Mouse (Mus musculus): ENCODE measurements at regions not wholly inside any gene's neighbourhood (a gene's known extent, or its start where the extent isn't known, plus 50 kb on each side); places are given as distances from the start of the nearest gene placed in this dataset.
A peak's percentile ranks its signal among the peaks of the same experiment; 100 is the strongest.

DNA sequence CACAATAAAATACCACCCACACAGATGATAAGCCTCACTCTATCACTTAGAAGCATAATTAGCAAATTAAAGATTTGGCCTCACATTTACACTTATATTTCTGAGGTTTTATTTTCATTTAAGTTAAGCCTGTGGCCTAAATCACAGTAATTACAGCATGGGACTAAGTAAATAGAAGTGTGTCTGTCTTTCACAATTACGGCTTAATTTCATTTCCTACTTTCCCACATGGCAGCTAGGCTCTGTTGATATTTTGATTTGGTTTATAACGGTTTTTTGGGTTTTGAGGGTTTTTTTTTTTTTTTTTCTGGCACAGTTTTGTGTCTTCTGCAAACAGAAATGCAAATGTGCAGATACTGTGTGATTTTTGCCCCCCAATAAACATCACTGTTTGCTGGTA is 222.1 kb upstream of the Tbl1xr1 start:
- 69% methylated on average over 2 of the region's 2 CpGs for WGBS
- H3K9me3 ChIP-seq (ENCODE audit: control insufficient read depth, low read length), result no peaks in the 10 kb centered on the region

DNA sequence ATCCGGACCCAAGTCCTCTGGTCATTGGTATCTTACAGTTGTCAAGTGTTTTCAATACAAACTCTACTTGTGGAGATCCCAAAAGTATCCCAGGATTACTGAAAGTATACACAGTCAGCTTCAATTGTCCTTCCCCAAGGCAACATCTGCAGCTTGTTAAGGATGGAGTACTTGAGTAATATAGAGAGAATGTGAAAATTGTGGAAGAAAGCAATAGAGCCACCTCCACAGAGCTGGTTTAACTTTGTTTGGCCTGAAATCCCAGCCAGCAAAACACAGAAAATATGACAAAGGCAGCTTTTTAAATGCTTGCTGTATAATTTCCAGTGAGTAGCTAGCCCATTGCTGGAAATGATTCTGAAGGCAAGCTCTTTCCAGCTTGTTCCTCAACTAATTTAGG is 217.0 kb upstream of the Tbl1xr1 start:
- H3K9ac ChIP-seq (ENCODE audit: low read length), result no peak overlapping the region
- no peaks in the 10 kb centered on the region for H3K36me3 ChIP-seq (ENCODE audit: control insufficient read depth, insufficient read depth, low read length)
- 92% methylated on average over 1 of the region's 1 CpGs for WGBS
- no peak for ATAC-seq (ENCODE audit: low FRiP score)
- no peak overlapping the region for H3K4me2 ChIP-seq
- no peaks in the 10 kb centered on the region for H3K9me3 ChIP-seq (ENCODE audit: control insufficient read depth, low read length)
- no peak for DNase-seq (ENCODE audit: low spot score, missing footprints)
- no peak overlapping the region for H3K27ac ChIP-seq (ENCODE audit: low read depth, low read length)
- H3K4me1 ChIP-seq (ENCODE audit: control insufficient read depth, insufficient read depth, low read length), result no peaks in the 10 kb centered on the region
- H3K27me3 ChIP-seq (ENCODE audit: control insufficient read depth, insufficient read depth, low read length), result no peaks in the 10 kb centered on the region
- no peak overlapping the region for H3K4me3 ChIP-seq (ENCODE audit: low read depth, low read length)

More for the DNA sequence above, 222.1 kb upstream of the Tbl1xr1 start:
- Histone ChIP-seq H3K27me3 (ENCODE audit: control insufficient read depth, insufficient read depth, low read length) (no peaks in the 10 kb centered on the region), H3K4me3 (ENCODE audit: low read depth, low read length) (no peak overlapping the region), H3K36me3 (ENCODE audit: control insufficient read depth, insufficient read depth, low read length) (no peaks in the 10 kb centered on the region), H3K27ac (ENCODE audit: low read depth, low read length) (no peak overlapping the region), H3K9ac (ENCODE audit: low read length) (no peak overlapping the region), H3K4me1 (ENCODE audit: control insufficient read depth, insufficient read depth, low read length) (no peaks in the 10 kb centered on the region), H3K4me2 (no peak overlapping the region)
- DNase-seq (ENCODE audit: low spot score, missing footprints), result no peak
- no peak for ATAC-seq (ENCODE audit: low FRiP score)

DNA sequence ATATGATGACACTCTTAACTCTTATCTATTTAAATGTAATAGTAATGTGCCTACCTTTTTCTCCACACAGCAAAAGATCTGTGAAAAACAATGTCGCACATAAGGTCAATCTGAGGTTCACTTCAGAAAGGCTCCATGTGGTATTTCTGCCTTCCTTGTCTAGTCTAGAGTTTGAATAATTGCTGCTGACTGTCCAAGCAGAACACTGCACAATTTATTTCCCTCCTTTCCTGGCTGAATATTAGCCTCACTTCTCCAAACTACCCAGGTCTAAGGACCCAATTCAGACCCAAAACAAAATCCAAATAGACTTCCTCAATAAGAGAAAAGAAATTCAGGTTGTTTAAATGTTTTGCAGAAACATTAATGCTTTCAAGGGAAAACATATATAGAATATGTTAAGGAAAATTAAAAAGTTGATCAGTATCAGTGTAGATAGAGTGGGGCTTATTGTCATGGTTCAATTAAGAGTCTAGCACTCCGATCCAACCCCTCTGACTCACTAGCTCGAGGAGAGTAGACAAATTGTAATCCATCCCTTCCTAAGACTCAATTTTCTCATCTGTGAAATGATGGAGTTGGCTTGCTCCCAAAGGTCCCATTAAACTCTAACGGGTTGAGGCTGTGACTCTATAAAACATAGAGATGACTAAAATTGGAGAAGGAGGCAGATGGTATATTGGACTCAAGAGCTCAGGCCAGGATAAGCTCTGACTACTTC is 215.4 kb upstream of the Tbl1xr1 start:
- Histone ChIP-seq H3K27me3 (ENCODE audit: control insufficient read depth, insufficient read depth, low read length) (no peaks in the 10 kb centered on the region), H3K27ac (ENCODE audit: low read depth, low read length) (no peak overlapping the region), H3K9me3 (ENCODE audit: control insufficient read depth, low read length) (no peaks in the 10 kb centered on the region), H3K4me3 (ENCODE audit: low read depth, low read length) (no peak overlapping the region), H3K4me1 (ENCODE audit: control insufficient read depth, insufficient read depth, low read length) (no peaks in the 10 kb centered on the region), H3K36me3 (ENCODE audit: control insufficient read depth, insufficient read depth, low read length) (no peaks in the 10 kb centered on the region), H3K9ac (ENCODE audit: low read length) (no peak overlapping the region), H3K4me2 (no peak overlapping the region)
- no peak for ATAC-seq (ENCODE audit: low FRiP score)
- DNase-seq (ENCODE audit: low spot score, missing footprints), result no peak
- WGBS, result 89% methylated on average over 4 of the region's 4 CpGs

GRCm38 (mm10) chr3:21861636-21861970 is 214.8 kb upstream of the Tbl1xr1 start:
- Histone ChIP-seq H3K9ac (ENCODE audit: low read length) (no peak overlapping the region), H3K36me3 (ENCODE audit: control insufficient read depth, insufficient read depth, low read length) (no peaks in the 10 kb centered on the region), H3K27me3 (ENCODE audit: control insufficient read depth, insufficient read depth, low read length) (no peaks in the 10 kb centered on the region), H3K4me1 (ENCODE audit: control insufficient read depth, insufficient read depth, low read length) (no peaks in the 10 kb centered on the region), H3K27ac (ENCODE audit: low read depth, low read length) (no peak overlapping the region), H3K4me2 (no peak overlapping the region), H3K9me3 (ENCODE audit: control insufficient read depth, low read length) (no peaks in the 10 kb centered on the region), H3K4me3 (ENCODE audit: low read depth, low read length) (no peak overlapping the region)
- no peak for DNase-seq (ENCODE audit: low spot score, missing footprints)
- ATAC-seq (ENCODE audit: low FRiP score), result no peak
- WGBS, result 90% methylated on average over 4 of the region's 4 CpGs

GRCm38 (mm10) chr3:21864391-21864790 is 212.1 kb upstream of the Tbl1xr1 start:
- Histone ChIP-seq H3K4me3 (ENCODE audit: low read depth, low read length) (no peak overlapping the region), H3K27ac (ENCODE audit: low read depth, low read length) (no peak overlapping the region), H3K27me3 (ENCODE audit: control insufficient read depth, insufficient read depth, low read length) (no peaks in the 10 kb centered on the region), H3K36me3 (ENCODE audit: control insufficient read depth, insufficient read depth, low read length) (no peaks in the 10 kb centered on the region), H3K9ac (ENCODE audit: low read length) (no peak overlapping the region), H3K9me3 (ENCODE audit: control insufficient read depth, low read length) (no peaks in the 10 kb centered on the region), H3K4me1 (ENCODE audit: control insufficient read depth, insufficient read depth, low read length) (no peaks in the 10 kb centered on the region), H3K4me2 (no peak overlapping the region)
- DNase-seq (ENCODE audit: low spot score, missing footprints), result no peak
- ATAC-seq (ENCODE audit: low FRiP score), result no peak
- 48% methylated on average over 5 of the region's 5 CpGs for WGBS

DNA sequence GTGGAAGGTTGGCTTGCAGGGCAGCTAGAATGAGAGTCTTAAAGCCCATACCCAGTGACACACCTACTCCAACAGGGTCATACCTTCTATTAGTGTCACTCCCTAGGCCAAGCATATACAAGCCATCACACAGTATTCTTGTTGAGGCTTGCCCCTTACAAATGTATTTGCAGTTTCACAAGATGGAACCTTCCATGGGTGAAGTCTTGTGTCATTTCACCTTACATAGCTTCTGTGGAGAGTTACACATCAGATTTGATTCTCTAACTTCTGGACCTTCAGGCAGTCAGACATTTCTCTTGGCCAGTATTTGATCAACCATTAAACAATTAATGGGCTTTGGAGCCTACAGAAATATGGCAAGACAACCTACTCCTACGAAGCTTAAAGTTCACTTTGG is 210.6 kb upstream of the Tbl1xr1 start:
- Histone ChIP-seq H3K4me2 (no peak overlapping the region), H3K27ac (ENCODE audit: low read depth, low read length) (no peak overlapping the region), H3K9me3 (ENCODE audit: control insufficient read depth, low read length) (no peaks in the 10 kb centered on the region), H3K36me3 (ENCODE audit: control insufficient read depth, insufficient read depth, low read length) (no peaks in the 10 kb centered on the region), H3K9ac (ENCODE audit: low read length) (no peak overlapping the region), H3K27me3 (ENCODE audit: control insufficient read depth, insufficient read depth, low read length) (no peaks in the 10 kb centered on the region), H3K4me1 (ENCODE audit: control insufficient read depth, insufficient read depth, low read length) (no peaks in the 10 kb centered on the region), H3K4me3 (ENCODE audit: low read depth, low read length) (no peak overlapping the region)
- DNase-seq (ENCODE audit: low spot score, missing footprints) (no peak), ATAC-seq (ENCODE audit: low FRiP score) (no peak)
- 88% methylated on average over 1 of the region's 1 CpGs for WGBS

- no peak overlapping the region for H3K27ac ChIP-seq (ENCODE audit: low read depth, low read length)
- H3K36me3 ChIP-seq (ENCODE audit: control insufficient read depth, insufficient read depth, low read length), result no peaks in the 10 kb centered on the region
- ATAC-seq (ENCODE audit: low FRiP score) (no peak), DNase-seq (ENCODE audit: low spot score, missing footprints) (no peak)
- no peak overlapping the region for H3K4me2 ChIP-seq
- 91% methylated on average over 2 of the region's 2 CpGs for WGBS
- H3K27me3 ChIP-seq (ENCODE audit: control insufficient read depth, insufficient read depth, low read length), result no peaks in the 10 kb centered on the region
- no peak overlapping the region for H3K4me3 ChIP-seq (ENCODE audit: low read depth, low read length)
- H3K9ac ChIP-seq (ENCODE audit: low read length), result no peak overlapping the region
- H3K9me3 ChIP-seq (ENCODE audit: control insufficient read depth, low read length), result no peaks in the 10 kb centered on the region
- no peaks in the 10 kb centered on the region for H3K4me1 ChIP-seq (ENCODE audit: control insufficient read depth, insufficient read depth, low read length)
Measured at GRCm38 (mm10) chr3:21878396-21878795, 198.1 kb upstream of the Tbl1xr1 start.

GRCm38 (mm10) chr3:21884216-21884615 is 192.2 kb upstream of the Tbl1xr1 start:
- Histone ChIP-seq H3K36me3 (ENCODE audit: control insufficient read depth, insufficient read depth, low read length) (no peaks in the 10 kb centered on the region), H3K9me3 (ENCODE audit: control insufficient read depth, low read length) (no peaks in the 10 kb centered on the region), H3K9ac (ENCODE audit: low read length) (no peak overlapping the region), H3K27me3 (ENCODE audit: control insufficient read depth, insufficient read depth, low read length) (no peaks in the 10 kb centered on the region), H3K4me2 (no peak overlapping the region), H3K27ac (ENCODE audit: low read depth, low read length) (no peak overlapping the region), H3K4me1 (ENCODE audit: control insufficient read depth, insufficient read depth, low read length) (no peaks in the 10 kb centered on the region), H3K4me3 (ENCODE audit: low read depth, low read length) (no peak overlapping the region)
- DNase-seq (ENCODE audit: low spot score, missing footprints) (peak; percentile 6), ATAC-seq (ENCODE audit: low FRiP score) (no peak)
- WGBS, result 88% methylated on average over 3 of the region's 3 CpGs

GRCm38 (mm10) chr3:21888710-21889109 is 187.7 kb upstream of the Tbl1xr1 start:
- Histone ChIP-seq H3K36me3 (ENCODE audit: control insufficient read depth, insufficient read depth, low read length) (no peaks in the 10 kb centered on the region), H3K27ac (ENCODE audit: low read depth, low read length) (no peak overlapping the region), H3K9ac (ENCODE audit: low read length) (no peak overlapping the region), H3K27me3 (ENCODE audit: control insufficient read depth, insufficient read depth, low read length) (no peaks in the 10 kb centered on the region), H3K4me3 (ENCODE audit: low read depth, low read length) (no peak overlapping the region), H3K4me2 (no peak overlapping the region), H3K4me1 (ENCODE audit: control insufficient read depth, insufficient read depth, low read length) (peaks cover 5% of the 10 kb centered on the region; the same call in 1 of the 2 replicates), H3K9me3 (ENCODE audit: control insufficient read depth, low read length) (no peaks in the 10 kb centered on the region)
- ATAC-seq (ENCODE audit: low FRiP score), result no peak
- no peak for DNase-seq (ENCODE audit: low spot score, missing footprints)
- 95% methylated on average over 3 of the region's 3 CpGs for WGBS
